Mouse (Mus musculus) ES-E14 (cell line): ENCODE data around the gene Utp3.

Experiments
- HCFC1 ChIP-seq: IDR thresholded peaks from 2 replicates; pipeline ENCODE4 v1.6.1; 2012; ENCODE audit warnings: low read length, inconsistent platforms, borderline replicate concordance; ENCODE audit not compliant: insufficient read depth
- MAFK ChIP-seq: IDR thresholded peaks from 2 replicates; pipeline ENCODE4 v1.6.1; 2014; ENCODE audit warnings: mild to moderate bottlenecking, low read depth, low read length, inconsistent platforms; ENCODE audit not compliant: insufficient read depth
- ZC3H11A ChIP-seq: IDR thresholded peaks from 2 replicates; pipeline ENCODE4 v1.6.1; 2012; ENCODE audit warnings: low read depth, mild to moderate bottlenecking, inconsistent platforms, low read length, borderline replicate concordance
- ZNF384 ChIP-seq: IDR thresholded peaks from 2 replicates; pipeline ENCODE4 v1.6.1; 2012; ENCODE audit warnings: low read depth, low read length, inconsistent platforms

DNA sequence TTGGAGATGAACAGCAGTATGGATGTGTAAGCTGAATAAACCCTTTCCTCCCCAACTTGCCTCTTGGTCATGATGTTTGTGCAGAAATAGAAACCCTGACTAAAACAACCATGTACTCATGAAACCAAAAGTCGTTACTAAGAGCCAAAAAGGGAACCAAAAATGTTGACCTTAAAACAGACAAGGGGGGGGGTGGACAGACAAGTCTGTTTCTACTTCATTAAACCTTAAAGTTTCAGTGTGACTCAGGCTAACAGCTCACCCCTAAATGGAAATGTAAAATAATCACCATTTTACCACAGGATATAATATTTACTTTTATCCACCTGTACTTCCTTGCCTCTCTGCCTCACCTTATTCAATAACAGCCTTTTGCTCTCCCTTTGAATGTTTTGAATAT is 45.7 kb upstream of the Utp3 start:
- TF ChIP-seq HCFC1 (no peak), MAFK (no peak), ZC3H11A (no peak), ZNF384 (no peak)
